Mouse (Mus musculus) olfactory bulb, adult 2 months (tissue): Measurements from ENCODE around the gene Olfr307. TPM values are rescaled to one million over a fixed set of nuclear protein-coding genes. Genes with fewer than 3 reads are reported as not detected.
"Not testable (repeated sequence)": the region's sequence is repeated elsewhere in the genome, so short reads cannot be mapped to it uniquely, and the experiment has no call there.

ENCODE experiments used
- H3K27ac ChIP-seq: fragments of 200-500 bp; 2 replicates; pipeline ENCODE4 v1.5.1; 2012; ENCODE audit warnings: low read depth, low read length; ENCODE audit not compliant: insufficient read depth
- H3K4me1 ChIP-seq: fragments of 200-500 bp; 2 replicates; pipeline ENCODE4 v1.6.1; 2012; ENCODE audit warnings: low read length; ENCODE audit not compliant: control insufficient read depth, insufficient read depth
- H3K4me3 ChIP-seq: fragments of 200-500 bp; 2 replicates; pipeline ENCODE4 v1.5.1; 2012; ENCODE audit warnings: mild to moderate bottlenecking, low read depth, low read length, moderate library complexity; ENCODE audit not compliant: insufficient read depth
- CTCF ChIP-seq: fragments of 200-500 bp; IDR thresholded peaks from 2 replicates; pipeline ENCODE4 v1.5.1; 2012; ENCODE audit warnings: low read depth, mild to moderate bottlenecking, low read length, moderate library complexity; ENCODE audit not compliant: insufficient read depth
- POLR2A ChIP-seq: fragments of 200-500 bp; IDR thresholded peaks from 2 replicates; pipeline ENCODE4 v1.6.1; 2012; ENCODE audit warnings: mild to moderate bottlenecking, low read depth, low read length, moderate library complexity; ENCODE audit not compliant: insufficient read depth
- WGBS: fragments of 180-500 bp; shearing (Covaris S2); methylation state at CpG from one replicate; pipeline ENCODE4 v1.1.7; 2018; 5-methylcytosine and 5-hydroxymethylcytosine counted together
- polyA plus RNA-seq: library from polyadenylated mRNA; stranded (reverse); fragments of >200 nt; gene quantifications from 2 replicates; pipeline ENCODE4 v1.2.4, GENCODE M21; 2012; ENCODE audit warnings: low replicate concordance; ENCODE audit not compliant: missing spikeins, insufficient read depth, insufficient read length

Gene Olfr307
- polyA plus RNA-seq: not detected in 2 replicates

- Histone ChIP-seq H3K27ac (no peak within 1 kb of the TSS), H3K4me3 (no peak within 1 kb of the TSS), H3K4me1 (no peaks in the 10 kb centered on the region)
- TF ChIP-seq CTCF: no peak
- 79% methylated on average over 1 of the region's 1 CpGs for WGBS
Measured at GRCm38 (mm10) chr7:86337486-86337885, at the start of gene Olfr307. Olfr307 (minus strand) TSS chr7:86337586.

GRCm38 (mm10) chr7:86386558-86386957 is 49.2 kb upstream of the Olfr307 start, which contains the start of gene Olfr304:
Olfr304 (minus strand) TSS chr7:86386658.
- WGBS: 55% methylated on average over 1 of the region's 1 CpGs
- no peak for TF ChIP-seq POLR2A
- no peak for TF ChIP-seq CTCF

GRCm38 (mm10) chr7:86385769-86386168 is 48.4 kb upstream of the Olfr307 start:
- WGBS: 70% methylated on average over 3 of the region's 3 CpGs
- Histone ChIP-seq H3K27ac (no peak overlapping the region), H3K4me1 (no peaks in the 10 kb centered on the region), H3K4me3 (no peak overlapping the region)
- TF ChIP-seq POLR2A (no peak), CTCF (no peak)

More at GRCm38 (mm10) chr7:86386558-86386957, 49.2 kb upstream of the Olfr307 start, which contains the start of gene Olfr304:
- Histone ChIP-seq H3K27ac (no peak within 1 kb of the TSS), H3K4me3 (no peak within 1 kb of the TSS), H3K4me1 (no peaks in the 10 kb centered on the region)

- TF ChIP-seq POLR2A: no peak
- no peak for TF ChIP-seq CTCF
- 91% methylated on average over 1 of the region's 1 CpGs for WGBS
- H3K27ac ChIP-seq: no peak within 1 kb of the TSS
- no peaks in the 10 kb centered on the region for H3K4me1 ChIP-seq
- no peak within 1 kb of the TSS for H3K4me3 ChIP-seq
Measured at GRCm38 (mm10) chr7:86366828-86367227, 29.4 kb upstream of the Olfr307 start, which contains the start of gene Olfr305. Olfr305 (minus strand) TSS chr7:86366928.

- H3K27ac ChIP-seq, H3K4me1 ChIP-seq, H3K4me3 ChIP-seq: not testable (repeated sequence)
- 86% methylated on average over 9 of the region's 9 CpGs for WGBS
Measured at GRCm38 (mm10) chr7:86346296-86346695, 8.9 kb upstream of the Olfr307 start.

- WGBS: 56% methylated on average over 3 of the region's 3 CpGs
- Histone ChIP-seq H3K4me1 (no peaks in the 10 kb centered on the region), H3K4me3 (no peak overlapping the region), H3K27ac (no peak overlapping the region)
- TF ChIP-seq POLR2A: no peak
- no peak for TF ChIP-seq CTCF
Measured at GRCm38 (mm10) chr7:86344253-86344652, 6.9 kb upstream of the Olfr307 start.

GRCm38 (mm10) chr7:86342881-86343565 is 5.6 kb upstream of the Olfr307 start:
- TF ChIP-seq POLR2A (no peak), CTCF (no peak)
- Histone ChIP-seq H3K4me1 (no peaks in the 10 kb centered on the region), H3K4me3 (no peak overlapping the region), H3K27ac (no peak overlapping the region)
- WGBS: 79% methylated on average over 14 of the region's 14 CpGs

- no peak within 1 kb of the TSS for H3K27ac ChIP-seq
- no peak within 1 kb of the TSS for H3K4me3 ChIP-seq
- no peaks in the 10 kb centered on the region for H3K4me1 ChIP-seq
- TF ChIP-seq CTCF (no peak), POLR2A (no peak)
Measured at GRCm38 (mm10) chr7:86325530-86325929, 11.9 kb downstream of the Olfr307 start, which contains the start of gene Olfr308. Olfr308 (minus strand) TSS chr7:86325630.

- Histone ChIP-seq H3K4me3 (no peak overlapping the region), H3K4me1 (no peaks in the 10 kb centered on the region), H3K27ac (no peak overlapping the region)
- TF ChIP-seq POLR2A (no peak), CTCF (no peak)
- WGBS: 93% methylated on average over 2 of the region's 2 CpGs
Measured at GRCm38 (mm10) chr7:86321323-86321722, 16.1 kb downstream of the Olfr307 start.

- TF ChIP-seq CTCF: no peak
- TF ChIP-seq POLR2A: no peak
- Histone ChIP-seq H3K27ac (no peak within 1 kb of the TSS), H3K4me3 (no peak within 1 kb of the TSS), H3K4me1 (no peaks in the 10 kb centered on the region)
- WGBS: 70% methylated on average over 2 of the region's 2 CpGs
Measured at GRCm38 (mm10) chr7:86313608-86314007, 23.8 kb downstream of the Olfr307 start, which contains the start of gene Olfr309. Olfr309 (minus strand) TSS chr7:86313708.

Other genes starting within 250 kb of the Olfr307 start
- gene Vmn2r75, start 165.8 kb downstream of the Olfr307 start, polyA plus RNA-seq: not detected in 2 replicates
- not detected in 2 replicates for gene Vmn2r76, start 91.3 kb downstream of the Olfr307 start, polyA plus RNA-seq
- gene Olfr310, start 60.4 kb downstream of the Olfr307 start, polyA plus RNA-seq: not detected in 2 replicates
- gene Olfr309, start 23.9 kb downstream of the Olfr307 start, polyA plus RNA-seq: not detected in 2 replicates
- not detected in 2 replicates for gene Olfr308, start 12.0 kb downstream of the Olfr307 start, polyA plus RNA-seq
- gene Olfr305, start 29.3 kb upstream of the Olfr307 start, polyA plus RNA-seq: not detected in 2 replicates
- gene Olfr304, start 49.1 kb upstream of the Olfr307 start, polyA plus RNA-seq: not detected in 2 replicates
- gene Olfr303, start 60.2 kb upstream of the Olfr307 start, polyA plus RNA-seq: not detected in 2 replicates
- not detected in 2 replicates for gene Olfr301, start 66.3 kb upstream of the Olfr307 start, polyA plus RNA-seq
- gene Olfr299, start 122.3 kb upstream of the Olfr307 start, polyA plus RNA-seq: not detected in 2 replicates
- not detected in 2 replicates for gene Olfr298, start 154.9 kb upstream of the Olfr307 start, polyA plus RNA-seq
- gene Olfr297, start 182.4 kb upstream of the Olfr307 start, polyA plus RNA-seq: not detected in 2 replicates
- not detected in 2 replicates for gene Olfr295, start 246.3 kb upstream of the Olfr307 start, polyA plus RNA-seq